Mouse (Mus musculus): ENCODE results near the gene Ptpn22. TPM values are rescaled to one million over a fixed set of nuclear protein-coding genes. Genes with fewer than 3 reads are reported as not detected.

The Ptpn22 gene
- total RNA-seq, 2 experiments from 2014 or later = 15.5 to 19.4 TPM

- no peak for ATAC-seq (replicated peaks; ENCODE audit: low FRiP score, low TSS enrichment, poor library complexity, severe bottlenecking)
These were observed 2.4 kb upstream of the Ptpn22 start for GRCm38 (mm10) chr3:103857036-103857805.

GRCm38 (mm10) chr3:103857977-103858563 lies 1.5 kb upstream of the Ptpn22 start:
- ATAC-seq (replicated peaks; ENCODE audit: low FRiP score, low TSS enrichment, poor library complexity, severe bottlenecking) = no peak

- peak; percentile 75 for ATAC-seq (replicated peaks; ENCODE audit: low FRiP score, low TSS enrichment, poor library complexity, severe bottlenecking)
These were observed 326 bp downstream of the Ptpn22 start for GRCm38 (mm10) chr3:103859851-103860391.

DNA sequence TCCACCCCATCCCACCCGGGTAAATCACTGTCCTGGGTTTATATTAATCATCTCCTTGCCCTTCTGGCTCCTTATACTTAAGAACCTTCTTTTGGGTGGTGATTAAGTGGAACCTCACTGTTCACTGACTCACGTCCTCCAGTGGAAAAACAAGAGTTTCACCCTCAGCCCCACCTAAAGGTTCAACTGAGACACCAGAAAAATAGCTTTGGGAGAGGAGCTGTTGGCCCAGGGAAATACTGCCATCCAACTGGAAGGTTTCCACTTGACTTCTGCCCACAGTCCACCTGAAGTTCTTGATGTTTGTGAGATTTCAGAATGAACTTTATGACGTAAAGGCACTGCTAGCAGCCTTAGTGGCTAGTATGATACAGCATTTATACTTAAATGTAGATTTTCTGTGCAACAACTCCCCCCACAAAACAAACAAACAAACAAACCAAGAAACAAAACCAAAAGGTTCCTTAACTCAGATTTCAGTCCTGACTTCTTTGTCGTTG lies 3.2 kb downstream of the Ptpn22 start:
- no peak for ATAC-seq (replicated peaks; ENCODE audit: low FRiP score, low TSS enrichment, poor library complexity, severe bottlenecking)

DNA sequence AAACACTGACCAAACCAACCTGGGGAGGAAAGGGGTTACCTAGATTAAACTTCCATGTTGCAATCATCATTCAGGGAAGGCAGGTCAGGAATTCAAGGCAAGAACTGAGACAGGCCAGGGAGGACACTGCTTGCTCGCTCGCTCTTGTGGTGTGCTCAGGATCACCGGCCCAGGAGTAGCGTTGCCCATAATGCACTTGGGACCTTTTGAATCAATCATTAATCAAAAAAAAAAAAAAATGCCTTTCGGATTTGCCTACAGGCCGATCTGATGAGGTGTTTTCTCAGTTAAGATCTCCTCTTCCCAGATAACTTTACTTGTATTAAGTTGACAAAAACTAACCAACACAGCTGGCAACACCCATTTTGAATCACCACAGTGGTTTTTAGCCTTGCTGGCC lies 4.6 kb downstream of the Ptpn22 start:
- ATAC-seq (replicated peaks; ENCODE audit: low FRiP score, low TSS enrichment, poor library complexity, severe bottlenecking) = no peak

- ATAC-seq (replicated peaks; ENCODE audit: low FRiP score, low TSS enrichment, poor library complexity, severe bottlenecking) = no peak
These were observed 7.9 kb downstream of the Ptpn22 start for GRCm38 (mm10) chr3:103867424-103867971.

DNA sequence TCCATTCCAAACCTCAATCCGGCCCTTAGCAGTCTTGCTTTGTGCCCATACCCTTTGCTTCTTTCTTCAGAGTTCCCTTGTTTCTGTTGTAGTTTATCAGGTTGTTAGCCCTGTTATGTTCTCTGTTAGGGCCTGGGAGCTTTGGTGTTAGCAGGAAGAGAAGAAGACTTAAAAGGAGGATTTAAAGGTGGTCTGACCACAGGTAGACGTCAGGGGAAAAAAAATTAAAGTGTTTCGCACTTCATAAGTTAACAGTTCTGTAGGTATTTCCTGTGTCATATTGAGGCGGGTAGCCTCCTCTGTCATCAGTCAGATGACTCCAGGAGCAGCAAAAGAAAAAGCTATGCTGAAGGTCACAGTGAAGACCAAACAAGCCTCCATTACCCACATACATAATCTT lies 8.4 kb downstream of the Ptpn22 start:
- no peak for ATAC-seq (replicated peaks; ENCODE audit: low FRiP score, low TSS enrichment, poor library complexity, severe bottlenecking)

DNA sequence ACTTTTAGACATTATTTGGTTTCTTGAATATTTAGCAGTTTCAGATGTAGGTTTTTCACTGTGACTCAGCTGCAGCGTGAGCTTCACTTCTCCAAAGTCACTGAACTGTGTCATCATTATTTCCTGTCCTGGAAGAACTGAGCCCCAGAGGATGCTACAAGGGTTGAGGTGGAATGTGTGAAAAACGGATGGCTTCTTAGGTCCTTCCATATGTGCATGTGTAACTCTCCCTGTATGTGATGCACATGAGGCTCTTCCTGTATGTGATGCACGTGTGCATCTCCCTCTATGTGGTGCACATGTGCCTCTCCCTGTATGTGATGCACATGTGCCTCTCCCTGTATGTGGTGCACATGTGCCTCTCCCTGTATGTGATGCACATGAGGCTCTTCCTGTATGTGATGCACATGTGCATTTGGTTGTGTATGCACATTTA lies 13.1 kb downstream of the Ptpn22 start:
- ATAC-seq (replicated peaks; ENCODE audit: low FRiP score, low TSS enrichment, poor library complexity, severe bottlenecking) = no peak

DNA sequence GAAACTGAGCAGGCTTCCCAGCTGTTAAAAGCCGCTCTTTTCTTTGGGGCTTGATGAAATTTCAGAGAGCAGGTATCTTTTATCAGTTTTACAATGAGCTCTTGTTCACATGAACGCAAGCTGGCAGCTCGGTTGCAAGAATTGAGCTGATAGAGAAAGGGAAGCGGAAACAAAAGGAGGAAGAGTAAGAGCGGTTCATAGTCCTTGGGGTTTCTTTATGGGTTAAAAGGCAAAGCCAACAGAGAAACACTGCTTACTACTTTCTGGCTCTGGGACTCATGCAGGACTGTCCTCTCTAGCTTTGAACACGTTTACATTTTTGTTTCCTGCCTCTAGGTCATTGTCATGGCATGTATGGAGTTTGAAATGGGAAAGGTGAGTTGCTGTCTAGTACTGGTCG lies 14.7 kb downstream of the Ptpn22 start:
- ATAC-seq (replicated peaks; ENCODE audit: low FRiP score, low TSS enrichment, poor library complexity, severe bottlenecking) = no peak

DNA sequence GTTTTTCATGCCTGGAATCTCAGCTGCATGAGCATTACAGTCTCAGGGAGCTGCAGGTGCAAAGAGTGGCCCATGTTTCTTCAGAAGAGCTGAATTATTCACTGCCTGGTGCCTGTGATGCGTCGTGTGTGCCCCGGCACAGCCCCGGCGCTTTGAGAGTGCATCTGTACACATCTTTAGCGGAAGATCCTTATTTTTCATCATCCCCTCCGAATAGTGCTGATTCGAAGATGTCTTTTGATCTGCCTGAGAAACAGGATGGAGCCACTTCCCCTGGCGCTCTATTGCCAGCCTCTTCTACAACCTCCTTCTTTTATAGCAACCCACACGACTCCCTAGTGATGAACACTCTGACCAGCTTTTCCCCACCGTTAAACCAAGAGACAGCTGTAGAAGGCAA lies 26.4 kb downstream of the Ptpn22 start:
- ATAC-seq (replicated peaks; ENCODE audit: low FRiP score, low TSS enrichment, poor library complexity, severe bottlenecking) = no peak

GRCm38 (mm10) chr3:103887581-103887980 lies 28.0 kb downstream of the Ptpn22 start:
- ATAC-seq (replicated peaks; ENCODE audit: low FRiP score, low TSS enrichment, poor library complexity, severe bottlenecking) = 0 out of 2 replicates have a peak, but pooled peaks have one; percentile 63

- no peak for ATAC-seq (replicated peaks; ENCODE audit: low FRiP score, low TSS enrichment, poor library complexity, severe bottlenecking)
These were observed 33.8 kb downstream of the Ptpn22 start for GRCm38 (mm10) chr3:103893374-103893773.

- ATAC-seq (replicated peaks; ENCODE audit: low FRiP score, low TSS enrichment, poor library complexity, severe bottlenecking) = peak; percentile 97
These were observed 45.1 kb downstream of the Ptpn22 start for GRCm38 (mm10) chr3:103904705-103905104.

DNA sequence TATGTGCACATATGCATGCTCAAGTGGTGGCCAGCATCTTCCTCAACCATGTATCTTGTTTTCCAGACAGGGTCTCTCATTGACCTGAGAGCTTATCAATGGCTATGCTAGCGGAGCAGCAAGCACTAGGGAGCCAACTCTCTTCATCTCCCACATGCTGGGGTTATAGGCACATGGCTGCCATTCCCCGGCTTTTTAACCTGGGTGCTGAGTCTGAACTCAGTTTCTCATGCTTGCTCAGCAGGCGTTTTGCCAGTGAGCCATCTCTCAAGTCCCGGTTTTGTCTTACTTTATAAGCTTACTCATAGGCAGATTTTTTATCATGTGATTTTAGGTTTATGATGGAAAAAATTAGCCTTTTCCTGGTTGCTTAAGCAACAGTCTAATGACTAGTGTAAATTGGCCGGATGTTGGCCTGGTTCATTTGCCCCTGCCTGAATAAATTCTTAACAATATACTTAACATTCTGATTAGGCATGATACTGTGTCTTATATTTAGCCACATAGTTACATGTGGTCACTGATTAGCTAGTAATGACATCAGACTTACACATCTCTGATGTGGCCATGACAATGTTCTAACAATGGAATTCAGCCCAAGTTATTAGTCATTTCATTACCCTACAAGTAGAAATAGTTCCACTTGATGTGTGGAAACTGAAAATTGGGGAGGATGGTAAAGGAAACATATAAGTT lies 47.9 kb downstream of the Ptpn22 start:
- ATAC-seq (replicated peaks; ENCODE audit: low FRiP score, low TSS enrichment, poor library complexity, severe bottlenecking) = 0 out of 2 replicates have a peak, but pooled peaks have one; percentile 26

DNA sequence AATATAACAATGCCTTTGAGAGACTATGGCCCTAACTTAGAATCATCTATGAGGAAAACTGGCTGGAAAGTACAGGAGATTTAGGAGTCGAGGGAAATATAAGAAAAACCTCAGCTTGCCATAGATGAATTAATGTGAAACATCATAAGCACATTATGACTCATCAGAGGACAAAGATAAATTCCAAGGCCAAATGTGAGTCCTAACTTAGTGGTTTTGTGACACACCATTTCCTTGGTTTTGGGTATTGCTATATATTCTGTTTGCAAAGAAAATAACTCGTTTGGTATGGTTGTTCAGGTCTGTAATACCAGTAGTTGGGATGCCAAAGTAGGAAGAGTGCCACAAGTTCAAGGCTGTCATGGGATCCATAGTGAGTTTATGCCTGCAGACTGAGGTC lies 49.2 kb downstream of the Ptpn22 start:
- ATAC-seq (replicated peaks; ENCODE audit: low FRiP score, low TSS enrichment, poor library complexity, severe bottlenecking) = no peak

- peak; percentile 35; the same call in 1 of the 2 replicates for ATAC-seq (replicated peaks; ENCODE audit: low FRiP score, low TSS enrichment, poor library complexity, severe bottlenecking)
These were observed 53.9 kb downstream of the Ptpn22 start for GRCm38 (mm10) chr3:103913451-103913961.

DNA sequence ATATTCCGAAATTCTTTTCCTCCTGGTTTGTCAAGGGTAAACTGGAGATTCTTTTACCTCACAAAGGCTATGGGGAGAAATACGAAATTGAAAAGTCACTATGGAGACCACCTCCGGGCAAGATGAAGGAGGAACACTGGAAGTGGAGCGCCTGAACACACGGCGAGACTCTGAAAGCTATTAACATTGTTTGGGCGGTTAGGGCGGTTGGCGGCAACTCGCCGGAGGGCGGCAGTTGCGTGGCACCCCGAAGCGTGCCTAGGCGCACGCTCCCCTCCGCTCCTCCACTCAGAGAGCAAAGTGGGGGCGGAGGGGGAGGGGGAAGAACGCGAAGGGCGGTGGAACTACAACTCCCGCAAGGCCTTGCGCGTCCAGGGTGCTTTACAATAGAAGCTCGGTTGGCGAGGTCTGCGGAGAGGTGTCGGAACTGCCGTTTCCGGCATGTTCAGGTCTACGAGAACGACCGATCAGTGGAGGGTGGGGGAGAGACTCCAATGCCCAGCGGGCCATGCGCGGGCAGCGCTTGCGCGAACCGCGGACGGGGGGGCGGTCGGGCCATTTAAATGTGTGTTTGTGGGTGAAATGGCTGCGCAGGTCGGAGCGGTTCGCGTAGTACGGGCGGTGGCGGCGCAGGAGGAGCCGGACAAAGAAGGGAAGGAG lies 54.5 kb downstream of the Ptpn22 start, which contains the start of gene Rsbn1:
TSS of gene Rsbn1 (plus strand) at position 111 of the 660 bp plus-strand sequence.
- peak; percentile 97 for ATAC-seq (replicated peaks; ENCODE audit: low FRiP score, low TSS enrichment, poor library complexity, severe bottlenecking)

GRCm38 (mm10) chr3:103914732-103915508 lies 55.3 kb downstream of the Ptpn22 start:
- ATAC-seq (replicated peaks; ENCODE audit: low FRiP score, low TSS enrichment, poor library complexity, severe bottlenecking) = peak; percentile 30
